Mouse (Mus musculus) cerebellum, postnatal 25 days (tissue): Measurements from ENCODE around the gene Taldo1.

Experiments used
- DNase-seq, 2 experiments: peaks; one replicate each; pipeline ENCODE4 v3.0.0; 2021; ENCODE audit warnings: mixed read lengths in 2 of 2

Taldo1 gene

GRCm38 (mm10) chr7:141391625-141392551 is at the start of gene Taldo1:
TSS of gene Taldo1 (plus strand) at chr7:141392199.
- peak; percentile 96 to 98 for DNase-seq

GRCm38 (mm10) chr7:141343230-141343629 is 48.8 kb upstream of the Taldo1 start:
- DNase-seq, result no peak

GRCm38 (mm10) chr7:141343696-141344095 is 48.3 kb upstream of the Taldo1 start:
- no peak for DNase-seq

GRCm38 (mm10) chr7:141344787-141345186 is 47.2 kb upstream of the Taldo1 start:
- no peak for DNase-seq

GRCm38 (mm10) chr7:141351061-141351460 is 40.9 kb upstream of the Taldo1 start:
- no peak for DNase-seq

GRCm38 (mm10) chr7:141355051-141355450 is 36.9 kb upstream of the Taldo1 start:
- peak in 1 of 2 experiments; percentile 51 for DNase-seq

GRCm38 (mm10) chr7:141355626-141356326 is 36.2 kb upstream of the Taldo1 start:
- peak; percentile 42 to 62 for DNase-seq

- DNase-seq, result peak in 1 of 2 experiments; percentile 52
Measured at GRCm38 (mm10) chr7:141356971-141357370, 35.0 kb upstream of the Taldo1 start.

- DNase-seq, result peak; percentile 79 to 87
Measured at GRCm38 (mm10) chr7:141361510-141361909, 30.5 kb upstream of the Taldo1 start.

- DNase-seq, result peak; percentile 78 to 90
Measured at GRCm38 (mm10) chr7:141363106-141363751, 28.8 kb upstream of the Taldo1 start.

GRCm38 (mm10) chr7:141363752-141364125 is 28.3 kb upstream of the Taldo1 start:
- no peak for DNase-seq

GRCm38 (mm10) chr7:141364349-141365048 is 27.5 kb upstream of the Taldo1 start:
- DNase-seq, result no peak

- no peak for DNase-seq
Measured at GRCm38 (mm10) chr7:141365049-141365445, 27.0 kb upstream of the Taldo1 start.

- no peak for DNase-seq
Measured at GRCm38 (mm10) chr7:141367358-141367757, 24.6 kb upstream of the Taldo1 start.

GRCm38 (mm10) chr7:141369918-141370317 is 22.1 kb upstream of the Taldo1 start:
- DNase-seq, result no peak

GRCm38 (mm10) chr7:141371942-141372595 is 19.9 kb upstream of the Taldo1 start:
- DNase-seq, result no peak

GRCm38 (mm10) chr7:141373611-141374010 is 18.4 kb upstream of the Taldo1 start:
- DNase-seq, result no peak

GRCm38 (mm10) chr7:141374399-141374798 is 17.6 kb upstream of the Taldo1 start:
- no peak for DNase-seq

GRCm38 (mm10) chr7:141379584-141379983 is 12.4 kb upstream of the Taldo1 start:
- DNase-seq, result no peak

- no peak for DNase-seq
Measured at GRCm38 (mm10) chr7:141381068-141381835, 10.7 kb upstream of the Taldo1 start.

- no peak for DNase-seq
Measured at GRCm38 (mm10) chr7:141387807-141388486, 4.1 kb upstream of the Taldo1 start.
